Mouse (Mus musculus): ENCODE measurements around the gene Acat3. TPM values are rescaled to one million over a fixed set of nuclear protein-coding genes. Genes with fewer than 3 reads are reported as not detected.
A peak's percentile ranks its signal among the peaks of the same experiment; 100 is the strongest.
"Not testable (repeated sequence)": the region's sequence is repeated elsewhere in the genome, so short reads cannot be mapped to it uniquely, and the experiment has no call there.

Acat3 gene
- polyA plus RNA-seq (2015; fragmentation: Nextera tagmentation; extraction: Ambion mirVana): 0.65 and 1.5 TPM in 2 replicates

DNA sequence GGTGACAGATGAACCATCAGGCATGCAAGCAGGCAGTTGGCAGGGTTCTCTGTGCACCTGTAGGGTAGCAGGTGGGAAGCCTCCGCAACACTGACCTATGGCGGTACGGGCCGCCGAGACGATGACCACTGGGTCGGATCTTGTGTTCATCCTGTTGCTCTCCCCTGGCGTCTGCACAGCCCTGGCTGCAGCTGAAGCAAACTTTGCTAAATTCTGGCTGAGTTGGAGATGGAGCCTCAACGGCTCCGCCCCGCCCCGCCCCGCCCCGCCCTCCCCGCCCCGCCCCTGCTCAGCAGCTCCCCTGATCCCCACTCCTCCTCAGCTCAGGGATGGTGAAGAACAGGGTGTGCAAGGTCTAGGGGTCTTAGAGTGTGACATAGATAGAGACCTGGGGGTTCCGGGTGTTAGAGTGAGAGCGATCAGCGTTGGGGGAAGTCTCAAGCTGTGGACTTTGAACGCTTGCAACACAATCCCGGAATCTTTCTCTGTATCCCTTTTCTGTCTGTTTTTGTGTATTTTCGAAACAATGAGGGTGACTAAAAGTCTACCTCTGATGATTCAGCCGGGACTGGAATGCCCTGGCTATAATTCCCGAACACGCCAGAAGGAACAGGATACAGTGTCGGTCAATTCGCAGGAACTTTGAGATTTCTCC lies at the start of gene Acat3:
Acat3 (minus strand) TSS at position 450 of the 655 bp plus-strand sequence.
- Histone ChIP-seq H3K4me1 (peaks cover 7% of the 10 kb centered on the region), H3K9me3 (no peaks in the 10 kb centered on the region), H3K27ac (no peak within 1 kb of the TSS), H3K36me3 (peaks cover 25% of the 10 kb centered on the region), H3K4me3 (peak within 1 kb of the TSS; percentile 32), H3K9ac (peak within 1 kb of the TSS; percentile 58), H3K27me3 (no peaks in the 10 kb centered on the region), H3K4me2 (peak within 1 kb of the TSS; percentile 62)
- peak; percentile 81 for ATAC-seq (ENCODE audit: insufficient number of reproducible peaks, insufficient read depth, low FRiP score, low TSS enrichment, low read depth)
- 13% methylated on average over 27 of the region's 27 CpGs for WGBS

DNA sequence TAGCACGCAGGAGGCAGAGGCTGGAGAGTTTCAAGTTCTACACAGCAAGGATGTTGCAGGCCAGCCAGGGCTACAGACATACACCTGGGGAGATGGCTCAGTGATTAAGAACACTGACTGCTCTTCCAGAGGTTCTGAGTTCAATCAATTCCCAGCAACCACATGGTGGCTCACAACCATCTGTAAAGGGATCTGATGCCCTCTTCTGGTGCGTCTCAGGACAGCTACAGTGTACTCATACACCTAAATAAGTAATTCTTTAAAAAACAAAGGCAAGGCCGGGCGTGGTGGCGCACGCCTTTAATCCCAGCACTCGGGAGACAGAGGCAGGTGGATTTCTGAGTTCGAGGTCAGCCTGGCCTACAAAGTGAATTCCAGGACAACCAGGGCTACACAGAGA lies 47.7 kb upstream of the Acat3 start:
- not testable (repeated sequence) for H3K4me3 ChIP-seq; H3K4me2 ChIP-seq; H3K9ac ChIP-seq; H3K27ac ChIP-seq; H3K4me1 ChIP-seq; H3K27me3 ChIP-seq; ATAC-seq (ENCODE audit: insufficient number of reproducible peaks, insufficient read depth, low FRiP score, low TSS enrichment, low read depth); H3K9me3 ChIP-seq
- H3K36me3 ChIP-seq: peaks cover 36% of the 10 kb centered on the region
- WGBS: 97% methylated on average over 8 of the region's 8 CpGs

DNA sequence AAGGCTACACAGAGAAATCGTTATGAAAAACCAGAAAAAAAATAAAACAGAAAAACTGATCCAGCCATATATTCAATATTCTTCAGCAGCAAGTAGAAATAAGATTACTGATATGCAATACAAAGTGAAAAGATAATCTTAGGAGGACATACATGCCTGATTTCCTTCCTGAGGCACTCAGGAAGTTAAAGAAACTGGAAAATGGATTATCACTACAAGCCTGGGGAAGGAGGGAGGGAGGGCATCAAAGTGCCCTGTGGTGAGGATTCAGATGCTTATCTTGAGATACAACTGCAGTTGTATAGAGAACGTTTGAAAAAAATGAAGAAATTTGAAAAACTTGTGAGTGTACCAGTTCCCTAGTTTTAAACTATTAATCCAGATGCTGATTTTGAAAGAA lies 43.6 kb upstream of the Acat3 start:
- Histone ChIP-seq H3K9me3 (no peaks in the 10 kb centered on the region), H3K27me3 (no peaks in the 10 kb centered on the region), H3K27ac (no peak overlapping the region), H3K4me2 (no peak overlapping the region), H3K36me3 (peaks cover 69% of the 10 kb centered on the region), H3K9ac (no peak overlapping the region), H3K4me3 (no peak overlapping the region), H3K4me1 (no peaks in the 10 kb centered on the region)
- ATAC-seq (ENCODE audit: insufficient number of reproducible peaks, insufficient read depth, low FRiP score, low TSS enrichment, low read depth): no peak
- WGBS: 72% methylated on average over 2 of the region's 2 CpGs

DNA sequence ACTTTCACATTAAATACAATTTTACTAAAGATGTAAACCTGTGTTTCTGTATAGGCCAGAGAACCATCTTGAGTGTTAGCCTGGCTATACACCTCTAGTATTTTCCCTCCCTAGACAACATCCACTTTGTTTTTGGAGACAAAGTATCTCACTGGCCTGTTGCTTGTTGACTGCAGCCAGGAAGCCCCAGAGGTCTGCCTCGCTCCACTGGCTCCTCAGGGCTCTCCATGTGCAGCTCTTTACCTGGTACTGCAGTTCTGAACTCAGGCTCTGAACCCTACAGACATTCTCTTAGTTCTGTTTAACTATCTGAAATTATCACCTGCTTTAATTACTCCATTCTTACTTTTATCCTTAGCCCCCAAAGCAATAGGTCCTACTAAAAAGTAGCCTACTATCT lies 38.1 kb upstream of the Acat3 start:
- Histone ChIP-seq H3K27ac (no peak overlapping the region), H3K9me3 (no peaks in the 10 kb centered on the region), H3K4me1 (no peaks in the 10 kb centered on the region), H3K4me2 (no peak overlapping the region), H3K27me3 (no peaks in the 10 kb centered on the region), H3K4me3 (no peak overlapping the region), H3K9ac (no peak overlapping the region), H3K36me3 (peaks cover 73% of the 10 kb centered on the region)
- ATAC-seq (ENCODE audit: insufficient number of reproducible peaks, insufficient read depth, low FRiP score, low TSS enrichment, low read depth): no peak
- 83% methylated on average over 1 of the region's 1 CpGs for WGBS

DNA sequence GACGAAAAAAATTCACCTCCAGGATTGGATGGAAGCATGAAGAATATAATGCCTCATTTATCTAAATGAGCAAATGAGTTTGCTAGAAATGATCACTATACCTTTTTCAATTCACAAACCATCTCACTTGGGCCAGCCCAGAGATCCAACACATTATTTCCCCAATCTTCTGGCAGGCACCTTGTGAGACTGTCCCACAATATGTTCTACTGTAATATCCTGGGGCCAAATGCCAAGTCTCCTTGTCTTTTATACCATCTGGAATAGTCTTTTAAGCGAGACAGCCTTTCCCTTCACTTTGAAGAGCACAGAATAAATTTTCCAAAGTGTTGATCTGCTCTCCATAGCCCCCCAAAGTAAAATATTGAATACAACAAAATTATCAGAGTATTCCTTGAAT lies 33.5 kb upstream of the Acat3 start:
- Histone ChIP-seq H3K27ac (no peak overlapping the region), H3K4me1 (no peaks in the 10 kb centered on the region), H3K36me3 (peaks cover 64% of the 10 kb centered on the region), H3K9ac (no peak overlapping the region), H3K27me3 (no peaks in the 10 kb centered on the region), H3K9me3 (no peaks in the 10 kb centered on the region), H3K4me2 (no peak overlapping the region), H3K4me3 (no peak overlapping the region)
- WGBS: 77% methylated on average over 2 of the region's 2 CpGs
- no peak for ATAC-seq (ENCODE audit: insufficient number of reproducible peaks, insufficient read depth, low FRiP score, low TSS enrichment, low read depth)

DNA sequence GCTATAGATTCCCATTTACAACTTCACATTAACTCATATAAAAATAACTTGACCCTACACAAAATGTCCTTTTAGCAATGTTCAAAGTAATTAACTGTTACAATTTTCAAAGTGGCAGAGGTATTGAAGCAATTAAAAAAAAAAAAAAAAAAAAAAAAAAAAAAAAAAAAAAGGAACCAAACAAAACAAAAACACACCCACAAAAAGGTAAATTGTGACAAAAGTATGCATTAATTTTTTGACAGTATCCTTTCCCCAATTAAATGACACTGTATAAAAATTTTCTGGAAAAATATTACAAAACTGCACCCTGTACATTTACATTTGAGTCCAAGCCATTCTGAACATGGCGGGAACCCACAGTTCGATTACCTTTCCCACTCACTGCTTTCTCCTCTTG lies 26.8 kb upstream of the Acat3 start:
- H3K4me3 ChIP-seq: no peak overlapping the region
- no peak overlapping the region for H3K9ac ChIP-seq
- no peaks in the 10 kb centered on the region for H3K27me3 ChIP-seq
- ATAC-seq (ENCODE audit: insufficient number of reproducible peaks, insufficient read depth, low FRiP score, low TSS enrichment, low read depth): no peak
- no peak overlapping the region for H3K27ac ChIP-seq
- H3K36me3 ChIP-seq: peaks cover 52% of the 10 kb centered on the region
- H3K4me2 ChIP-seq: no peak overlapping the region
- 91% methylated on average over 2 of the region's 2 CpGs for WGBS
- H3K9me3 ChIP-seq: no peaks in the 10 kb centered on the region
- H3K4me1 ChIP-seq: 0 out of 2 replicates have a peak, but pooled peaks cover 3% of the 10 kb centered on the region

DNA sequence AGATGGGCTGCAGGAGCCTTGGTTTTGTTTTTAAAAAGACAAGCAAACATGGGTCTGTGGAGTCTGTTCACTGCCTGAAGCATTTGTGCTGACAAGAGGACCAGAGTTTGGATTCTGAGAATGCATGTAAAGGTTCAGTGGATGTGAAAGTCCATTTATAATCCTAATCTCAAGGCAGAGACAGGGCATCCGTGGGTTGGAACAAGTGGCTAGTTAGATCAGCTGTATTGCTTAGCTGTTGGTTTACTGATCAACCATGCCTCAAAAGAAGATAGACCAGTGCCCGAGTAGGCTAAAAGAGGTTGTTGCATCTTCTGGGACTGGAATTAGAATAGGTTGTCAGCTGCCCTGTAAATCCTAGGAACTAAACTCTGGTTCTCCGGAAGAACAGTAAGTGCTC lies 23.1 kb upstream of the Acat3 start:
- no peak for ATAC-seq (ENCODE audit: insufficient number of reproducible peaks, insufficient read depth, low FRiP score, low TSS enrichment, low read depth)
- Histone ChIP-seq H3K4me3 (no peak overlapping the region), H3K9ac (no peak overlapping the region), H3K4me2 (no peak overlapping the region), H3K27me3 (no peaks in the 10 kb centered on the region), H3K9me3 (no peaks in the 10 kb centered on the region), H3K27ac (peak overlapping the region; percentile 3; the same call in 1 of the 2 replicates), H3K4me1 (peaks cover 12% of the 10 kb centered on the region), H3K36me3 (peaks cover 32% of the 10 kb centered on the region)
- WGBS: 77% methylated on average over 3 of the region's 3 CpGs

DNA sequence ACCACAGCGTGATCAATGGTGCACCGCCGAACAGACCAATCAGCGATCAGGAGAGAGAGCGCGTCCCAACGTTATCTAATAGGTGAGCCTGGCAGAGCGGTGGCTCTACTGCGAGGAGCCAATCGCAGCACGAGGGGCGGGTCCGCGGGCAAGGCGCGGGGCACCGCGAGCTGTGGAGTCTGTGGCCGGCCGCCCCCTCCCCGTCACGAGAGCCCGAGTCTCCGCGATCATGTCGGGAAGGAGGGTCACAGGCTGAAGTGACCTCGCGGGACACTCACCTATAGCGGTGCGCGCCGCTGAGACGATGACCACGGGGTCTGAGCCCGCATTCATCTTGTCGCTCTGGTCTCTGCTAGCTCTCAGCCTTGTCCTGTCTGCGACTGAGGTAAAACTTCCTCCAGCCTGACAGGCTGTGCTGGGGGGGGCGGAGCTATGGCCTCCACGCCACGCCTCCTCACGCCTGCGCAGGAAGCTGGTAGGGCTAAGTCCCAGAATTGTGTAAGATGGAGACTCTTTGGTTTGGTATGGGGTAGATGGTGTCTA lies 20.0 kb upstream of the Acat3 start, which contains the start of gene Acat2:
Acat2 (minus strand) TSS at position 417 of the 543 bp plus-strand sequence.
- under 1% methylated on average over 42 of the region's 42 CpGs for WGBS
- H3K4me3 ChIP-seq: peak within 1 kb of the TSS; percentile 65

DNA sequence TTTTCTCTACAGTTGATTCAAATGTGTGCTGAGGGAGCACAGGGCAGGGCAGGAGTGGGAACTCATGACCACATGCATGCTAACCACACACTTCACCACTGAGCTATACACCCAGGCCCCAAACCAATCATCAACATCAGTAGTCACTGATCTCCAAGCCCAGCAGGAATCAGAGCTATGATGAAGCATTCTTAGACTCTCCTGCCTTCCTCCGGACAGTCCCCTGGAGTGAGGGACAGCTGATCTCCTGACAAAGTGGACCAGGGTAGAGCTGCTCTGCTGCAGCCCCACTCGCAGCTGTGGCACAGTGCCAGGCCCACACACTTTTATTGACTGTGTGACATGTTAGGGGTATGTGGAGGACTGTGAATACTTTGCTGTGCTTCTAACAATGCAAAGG lies 19.0 kb upstream of the Acat3 start:
- Histone ChIP-seq H3K4me2 (peak overlapping the region; percentile 51), H3K36me3 (peaks cover 21% of the 10 kb centered on the region), H3K4me3 (peak overlapping the region; percentile 28; the same call in 1 of the 2 replicates), H3K4me1 (peaks cover 12% of the 10 kb centered on the region)
- ATAC-seq (ENCODE audit: insufficient number of reproducible peaks, insufficient read depth, low FRiP score, low TSS enrichment, low read depth); H3K27me3 ChIP-seq; H3K27ac ChIP-seq; H3K9ac ChIP-seq; H3K9me3 ChIP-seq: not testable (repeated sequence)
- 45% methylated on average over 1 of the region's 2 CpGs for WGBS

More for the DNA sequence above, 20.0 kb upstream of the Acat3 start, which contains the start of gene Acat2:
- Histone ChIP-seq H3K9ac (peak within 1 kb of the TSS; percentile 72), H3K4me2 (peak within 1 kb of the TSS; percentile 73), H3K36me3 (peaks cover 22% of the 10 kb centered on the region), H3K9me3 (no peaks in the 10 kb centered on the region), H3K27ac (peak within 1 kb of the TSS; percentile 81), H3K4me1 (peaks cover 12% of the 10 kb centered on the region), H3K27me3 (no peaks in the 10 kb centered on the region)
- ATAC-seq (ENCODE audit: insufficient number of reproducible peaks, insufficient read depth, low FRiP score, low TSS enrichment, low read depth): peak; percentile 96

DNA sequence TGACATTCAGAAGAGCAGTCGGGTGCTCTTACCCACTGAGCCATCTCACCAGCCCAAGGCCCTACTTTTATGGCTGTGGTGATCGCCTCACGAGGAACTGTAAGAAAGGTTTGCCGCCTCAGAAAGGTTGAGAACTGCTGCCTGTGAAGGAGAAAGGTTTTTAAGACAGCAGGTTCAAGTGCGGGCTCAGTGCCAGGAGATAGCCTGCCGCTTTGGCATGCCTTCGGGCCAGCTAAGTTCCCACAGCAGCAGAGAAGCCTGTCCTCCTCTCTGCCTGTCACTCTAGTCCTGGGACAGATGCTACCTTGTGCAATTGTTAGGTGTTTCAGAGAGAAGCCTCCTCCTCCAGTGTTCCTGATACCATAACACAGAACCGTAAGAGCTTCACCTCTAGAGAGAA lies 16.3 kb upstream of the Acat3 start:
- Histone ChIP-seq H3K9me3 (no peaks in the 10 kb centered on the region), H3K36me3 (peaks cover 39% of the 10 kb centered on the region), H3K4me1 (peaks cover 9% of the 10 kb centered on the region), H3K27ac (no peak overlapping the region), H3K4me3 (no peak overlapping the region), H3K4me2 (no peak overlapping the region), H3K27me3 (no peaks in the 10 kb centered on the region), H3K9ac (0 out of 2 replicates have a peak overlapping the region, but pooled peaks have one; percentile 17)
- no peak for ATAC-seq (ENCODE audit: insufficient number of reproducible peaks, insufficient read depth, low FRiP score, low TSS enrichment, low read depth)
- 93% methylated on average over 8 of the region's 8 CpGs for WGBS

DNA sequence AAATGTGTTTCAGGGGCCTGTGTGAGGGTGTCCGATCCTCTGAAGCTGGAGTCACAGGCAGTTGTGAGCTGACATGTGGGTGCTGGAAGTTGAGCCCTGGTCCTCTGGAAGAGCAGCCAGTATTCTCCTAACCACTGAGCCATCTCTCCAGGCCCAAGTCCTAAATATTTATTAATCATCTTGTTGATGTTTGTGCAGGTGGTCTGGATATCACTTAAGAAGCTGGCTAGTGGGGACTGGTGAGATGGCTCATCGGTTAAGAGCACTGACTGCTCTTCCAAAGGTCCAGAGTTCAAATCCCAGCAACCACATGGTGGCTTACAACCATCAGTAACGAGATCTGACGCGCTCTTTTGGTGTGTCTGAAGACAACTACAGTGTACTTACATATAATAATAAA lies 9.3 kb upstream of the Acat3 start:
- H3K4me3 ChIP-seq: no peak overlapping the region
- H3K9me3 ChIP-seq: no peaks in the 10 kb centered on the region
- no peaks in the 10 kb centered on the region for H3K27me3 ChIP-seq
- no peak overlapping the region for H3K4me2 ChIP-seq
- 0 out of 2 replicates have a peak overlapping the region, but pooled peaks have one; percentile 11 for H3K9ac ChIP-seq
- no peaks in the 10 kb centered on the region for H3K4me1 ChIP-seq
- no peak overlapping the region for H3K27ac ChIP-seq
- 92% methylated on average over 5 of the region's 5 CpGs for WGBS
- ATAC-seq (ENCODE audit: insufficient number of reproducible peaks, insufficient read depth, low FRiP score, low TSS enrichment, low read depth): no peak
- H3K36me3 ChIP-seq: peaks cover 74% of the 10 kb centered on the region
